Mouse (Mus musculus) right cerebral cortex, postnatal 10 days (tissue): ENCODE measurements around the gene Galntl6.

Experiments
- DNase-seq, 2 experiments: peaks; one replicate each; pipeline ENCODE4 v3.0.0; 2021; ENCODE audit warnings: low spot score in 2 of 2

The Galntl6 gene

GRCm38 (mm10) chr8:57965508-57965907 lies 946.9 kb downstream of the Galntl6 start:
- DNase-seq: no peak

DNA sequence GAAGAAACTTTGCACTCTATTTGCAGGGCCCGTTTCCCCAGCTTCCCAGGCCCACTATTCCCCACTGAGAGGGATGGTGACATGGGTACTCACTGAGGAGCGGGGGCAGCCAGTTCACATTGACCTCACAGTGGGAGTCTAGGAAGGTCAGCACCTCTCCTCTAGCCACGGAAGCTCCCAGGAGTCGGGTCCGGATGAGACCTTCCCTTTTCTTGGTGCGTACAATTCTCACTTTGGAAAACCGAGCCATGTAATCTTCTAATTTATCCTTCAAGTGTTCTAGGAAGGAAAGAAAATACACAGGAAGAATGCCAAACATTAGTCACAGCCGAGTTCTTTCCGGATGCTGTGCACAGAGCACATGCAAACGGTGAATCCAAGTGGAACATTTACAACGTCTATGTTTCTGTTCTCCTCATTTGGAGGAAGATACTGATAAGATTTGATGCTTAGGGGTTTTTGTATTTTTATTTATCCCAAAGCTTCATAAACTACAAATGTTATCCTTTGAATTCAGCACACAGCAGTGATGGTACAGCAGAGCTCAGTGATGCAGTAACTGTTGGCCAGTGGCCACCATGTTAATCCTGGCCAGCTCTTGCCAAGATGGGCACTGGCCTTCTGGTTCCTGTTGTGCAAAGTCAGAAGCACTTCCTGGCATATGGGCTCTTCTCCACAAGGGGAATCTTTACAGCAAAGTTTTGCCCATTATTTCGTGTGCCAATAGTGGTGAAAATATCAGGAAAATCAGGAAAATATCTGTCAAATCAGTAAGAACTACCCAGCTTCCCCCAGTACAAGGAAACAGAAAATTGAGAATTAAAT lies 949.9 kb downstream of the Galntl6 start:
- DNase-seq: peak; percentile 57 to 69

DNA sequence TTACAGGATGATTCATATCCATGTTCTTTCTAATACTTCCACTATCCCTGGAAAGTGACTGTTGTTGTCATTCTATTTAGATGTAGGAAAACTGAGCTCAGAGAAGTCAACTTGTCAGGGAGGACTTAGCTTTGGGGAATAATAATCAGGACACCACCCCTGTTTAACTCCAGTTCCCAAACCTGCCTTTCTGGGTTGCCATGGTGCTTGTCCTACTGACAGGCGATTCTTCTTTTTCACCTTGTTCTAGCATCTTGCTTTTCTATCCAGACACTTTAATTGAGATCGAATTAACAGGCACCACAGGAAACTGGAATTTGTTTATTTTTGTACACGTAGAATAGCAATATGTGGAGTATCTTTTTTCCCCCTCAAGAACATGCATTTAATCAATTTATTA lies 953.3 kb downstream of the Galntl6 start:
- DNase-seq: no peak

GRCm38 (mm10) chr8:57958121-57958901 lies 954.1 kb downstream of the Galntl6 start:
- DNase-seq: no peak

DNA sequence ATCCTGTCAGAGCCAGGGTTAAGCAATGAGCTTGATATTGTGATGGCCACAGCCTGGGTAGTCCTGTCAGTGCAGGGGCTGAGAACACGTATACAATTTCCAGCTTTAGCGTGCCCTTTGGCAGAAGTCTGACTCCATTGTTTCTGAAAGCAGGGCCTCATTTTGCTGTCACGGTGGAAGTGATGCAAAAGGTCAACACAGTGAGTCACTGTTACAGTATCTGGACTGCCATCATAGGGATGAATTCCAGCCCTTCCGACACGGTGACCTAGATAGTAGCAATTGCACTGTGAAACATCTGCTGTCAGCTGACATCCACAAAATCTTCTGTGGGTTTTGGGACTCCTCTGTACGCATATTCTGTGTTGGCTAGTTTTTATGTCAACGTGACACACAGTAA lies 956.9 kb downstream of the Galntl6 start:
- no peak for DNase-seq

- no peak for DNase-seq
These were observed 971.3 kb downstream of the Galntl6 start for GRCm38 (mm10) chr8:57941113-57941512.

DNA sequence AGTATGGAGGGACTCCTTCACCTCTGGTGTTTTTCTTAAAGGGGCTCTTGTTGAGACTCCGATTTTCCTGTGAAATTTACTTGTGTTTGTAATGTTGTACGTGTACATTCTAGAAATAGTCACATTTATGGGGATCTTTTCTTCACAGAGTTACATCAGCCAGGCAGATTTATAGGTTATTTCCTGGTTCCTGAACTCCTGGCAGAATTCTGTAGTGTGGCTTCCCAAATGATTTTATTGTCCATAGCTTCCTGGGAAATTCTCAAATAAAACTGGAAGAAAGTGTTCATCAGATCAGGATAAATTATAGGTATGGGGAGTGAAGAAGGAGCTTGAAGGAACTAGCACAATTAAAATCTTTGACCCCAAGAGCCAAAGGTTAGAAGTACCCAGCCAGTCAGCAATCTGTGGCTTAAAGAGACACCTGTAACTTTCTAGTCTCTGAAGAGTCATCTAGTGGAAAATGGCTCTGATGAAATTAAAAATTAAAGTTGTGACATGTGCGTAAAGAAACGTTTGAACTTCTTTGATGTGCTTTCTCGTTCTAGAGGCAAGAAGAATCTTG lies 972.5 kb downstream of the Galntl6 start:
- DNase-seq: no peak

DNA sequence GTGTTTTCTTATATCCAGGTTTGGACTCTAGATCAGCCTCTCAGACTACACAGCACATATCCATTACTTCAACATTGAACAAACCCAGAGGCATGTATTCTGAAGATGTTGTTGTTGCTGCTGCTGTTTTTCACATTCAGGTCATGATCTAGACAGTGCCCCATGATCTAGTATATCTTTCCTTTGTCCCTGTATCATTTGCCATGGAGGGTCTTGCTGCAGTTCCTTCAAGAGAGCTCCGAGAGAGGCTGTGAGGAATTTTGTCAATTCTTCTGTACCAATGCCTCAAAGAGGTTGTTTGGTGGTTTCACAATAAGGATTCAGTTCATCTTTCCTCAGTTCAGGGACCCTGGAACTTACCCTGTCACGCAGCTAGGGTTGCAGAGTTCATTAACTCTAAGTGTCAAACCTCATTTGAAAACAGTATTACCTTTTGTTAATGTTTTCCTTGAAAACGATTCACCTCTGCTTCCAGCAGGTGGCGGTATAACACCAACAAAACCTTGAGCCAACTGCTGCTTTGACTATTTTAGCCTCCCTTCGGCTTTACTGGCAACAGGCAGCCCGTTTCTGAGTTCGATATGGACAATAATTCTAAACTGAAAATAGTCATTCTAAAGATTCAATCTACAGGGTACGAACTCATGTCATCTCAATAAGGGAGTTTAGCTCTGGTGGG lies 973.1 kb downstream of the Galntl6 start:
- peak; percentile 79 to 83 for DNase-seq

- no peak for DNase-seq
These were observed 985.4 kb downstream of the Galntl6 start for GRCm38 (mm10) chr8:57927074-57927473.

DNA sequence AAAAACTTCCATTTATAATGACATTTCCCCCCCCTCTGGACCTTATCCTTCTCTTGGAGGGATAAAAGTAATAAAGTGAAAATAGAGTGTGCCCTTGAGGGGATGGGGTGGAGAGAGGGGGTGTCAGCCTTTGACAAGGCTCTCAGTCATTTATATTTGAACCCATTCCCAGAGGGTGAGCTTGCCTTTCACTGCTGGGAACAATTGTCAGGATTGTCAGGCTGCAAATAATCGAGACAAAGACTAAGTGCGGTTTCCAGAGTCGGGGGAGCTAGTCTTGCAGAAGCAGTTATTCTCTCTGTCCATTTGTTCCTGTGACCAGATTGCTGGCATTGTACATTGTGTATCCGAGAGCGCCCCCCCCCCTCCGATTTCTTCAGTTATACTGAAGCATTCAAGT lies 988.9 kb downstream of the Galntl6 start:
- no peak for DNase-seq

DNA sequence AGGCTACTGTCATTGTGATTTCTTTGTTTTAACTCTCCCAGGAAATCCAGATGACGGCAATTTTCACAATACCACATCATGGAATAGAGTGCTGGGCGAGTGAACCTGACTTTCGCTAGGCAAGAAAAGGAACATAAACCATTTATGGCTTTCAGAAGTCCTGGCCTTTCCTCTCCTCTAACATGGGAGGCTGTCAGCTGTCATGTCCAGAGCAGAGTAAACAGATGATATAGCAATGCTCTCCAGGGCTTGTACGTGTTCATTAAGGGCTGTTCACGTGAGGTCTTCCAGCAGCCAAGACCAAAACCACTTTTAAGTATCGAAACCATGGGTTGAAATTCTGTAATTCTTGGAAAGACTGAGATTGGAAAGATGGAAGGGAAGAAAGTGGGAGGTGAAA lies 989.3 kb downstream of the Galntl6 start:
- no peak for DNase-seq

DNA sequence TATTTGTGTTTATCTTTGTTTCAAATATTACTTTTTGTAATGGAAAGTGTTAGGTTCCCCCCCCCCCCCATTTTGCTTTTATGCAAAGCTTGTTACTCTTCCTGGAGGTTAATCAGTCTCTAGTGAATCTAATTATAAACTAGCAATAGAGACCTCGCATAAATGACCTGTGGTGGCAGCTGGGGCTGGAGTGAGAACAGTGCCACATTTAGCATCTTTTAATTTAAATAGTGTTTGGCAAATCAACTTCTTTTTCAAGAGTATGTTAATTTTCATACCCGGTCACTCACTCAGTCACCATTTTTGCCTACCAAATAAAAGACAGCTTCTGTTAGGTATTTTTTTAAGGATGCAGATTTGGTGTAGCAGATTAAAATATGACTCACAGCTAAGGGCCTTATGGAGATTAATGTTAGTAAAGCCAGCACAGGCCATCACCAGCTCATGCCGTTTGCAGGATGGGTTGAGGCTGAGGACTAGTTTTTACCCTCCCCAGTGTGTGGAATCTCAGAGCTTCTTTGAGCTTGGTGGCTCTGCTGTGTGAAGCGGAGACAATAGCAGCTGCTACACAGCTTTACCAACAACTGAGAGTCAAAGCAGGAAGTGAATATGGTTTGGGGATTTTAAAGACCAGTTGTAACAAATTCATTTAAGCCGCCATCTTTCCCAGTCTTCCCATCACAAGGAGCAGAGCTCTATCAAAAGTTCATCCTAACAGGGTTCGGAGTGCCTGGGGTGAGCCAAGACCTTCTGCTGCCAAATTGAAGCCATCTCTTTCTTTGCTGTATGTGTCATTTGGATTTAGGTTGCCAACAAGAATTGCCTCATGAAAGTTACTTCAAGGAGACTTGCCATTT lies 990.0 kb downstream of the Galntl6 start:
- DNase-seq: no peak

GRCm38 (mm10) chr8:57920326-57920903 lies 992.0 kb downstream of the Galntl6 start:
- DNase-seq: no peak

DNA sequence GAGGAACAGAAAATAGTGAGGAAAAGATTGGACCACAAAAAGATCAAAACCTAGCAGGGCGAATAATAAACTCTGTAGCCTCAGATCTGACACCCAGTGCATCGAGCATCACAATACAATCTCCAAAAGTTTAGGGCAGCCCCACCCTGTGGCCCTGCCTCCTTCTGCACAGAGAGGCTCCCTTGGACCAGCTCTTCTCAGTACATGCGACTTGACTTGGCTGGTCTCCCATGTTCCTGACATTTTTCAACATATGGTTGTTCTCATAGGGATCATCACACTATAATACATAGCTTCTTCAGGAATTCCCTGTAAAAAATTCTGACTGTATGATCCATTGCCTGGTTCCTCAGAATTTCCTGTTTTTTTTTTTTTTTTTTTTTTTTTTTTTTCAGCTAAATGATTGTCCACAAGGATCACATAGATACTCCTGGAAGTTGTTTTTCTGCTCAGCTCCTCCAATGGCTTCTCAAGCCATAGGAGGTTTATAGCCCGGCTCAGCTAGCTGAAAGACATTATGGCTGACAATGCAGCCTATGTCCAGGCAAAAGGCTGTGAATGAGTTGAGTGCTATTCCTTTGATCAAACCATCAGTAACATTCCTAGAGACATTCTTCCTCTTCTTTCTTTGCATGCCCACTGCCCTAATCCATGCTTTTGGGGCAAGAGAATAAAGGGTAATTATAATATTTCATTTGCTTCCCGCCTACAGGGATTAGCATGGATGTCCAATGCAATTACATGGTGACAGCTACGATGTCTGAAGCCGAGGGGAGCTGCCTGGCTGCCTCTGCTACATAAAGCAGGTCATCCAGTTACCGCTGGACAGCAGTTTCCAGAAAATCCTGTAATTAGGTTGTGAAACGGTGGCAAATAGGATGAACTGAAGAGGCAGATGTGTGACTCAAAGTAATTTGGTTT lies 993.5 kb downstream of the Galntl6 start:
- DNase-seq: no peak

GRCm38 (mm10) chr8:57893360-57893759 lies 1019.1 kb downstream of the Galntl6 start:
- DNase-seq: no peak

DNA sequence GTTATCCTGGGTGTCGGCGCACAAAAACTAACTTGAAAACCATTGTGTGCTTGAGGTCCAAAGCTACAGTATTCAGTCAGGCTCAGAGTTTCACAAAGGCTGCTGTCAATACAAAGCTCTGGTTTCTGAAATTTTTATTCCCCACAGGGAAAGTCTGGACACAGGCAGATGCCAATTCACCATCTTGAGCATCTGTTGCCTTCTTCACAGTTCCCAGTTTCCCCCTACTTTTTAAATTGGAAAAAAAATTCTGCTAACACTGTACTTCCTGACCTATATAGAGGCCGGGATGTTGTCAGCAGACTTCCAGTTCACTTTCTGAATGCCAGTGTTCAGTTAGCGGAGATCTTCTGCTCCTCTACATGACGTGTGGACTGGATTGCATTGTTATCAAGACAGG lies 1020.3 kb downstream of the Galntl6 start:
- DNase-seq: no peak

- DNase-seq: no peak
These were observed 1022.3 kb downstream of the Galntl6 start for GRCm38 (mm10) chr8:57890159-57890558.

- DNase-seq: no peak
These were observed 1023.6 kb downstream of the Galntl6 start for GRCm38 (mm10) chr8:57888831-57889230.

DNA sequence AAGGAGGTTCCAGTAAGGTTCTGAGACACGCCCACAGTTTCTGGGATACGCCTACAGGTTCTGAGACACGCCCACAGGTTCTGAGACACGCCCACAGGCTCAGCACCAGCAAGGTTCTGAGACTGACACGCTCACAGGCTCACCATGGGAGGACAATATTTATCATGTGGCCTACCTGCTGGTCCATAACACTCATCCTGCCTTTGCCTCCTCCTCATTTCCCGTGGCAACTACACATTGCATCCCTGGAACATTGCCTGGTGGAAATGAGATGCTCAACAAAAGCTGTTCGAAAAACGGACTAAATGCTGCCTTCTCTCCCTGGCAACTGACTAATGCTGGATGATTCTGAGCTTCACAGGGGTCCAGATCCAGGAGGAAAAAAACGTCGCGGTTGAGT lies 1033.0 kb downstream of the Galntl6 start:
- DNase-seq: peak; percentile 64 to 84

GRCm38 (mm10) chr8:57849074-57849473 lies 1063.4 kb downstream of the Galntl6 start:
- DNase-seq: no peak
